Mouse (Mus musculus): Measurements from ENCODE around the gene Atp2a3. TPM values are rescaled to one million over a fixed set of nuclear protein-coding genes. Genes with fewer than 3 reads are reported as not detected.
A peak's percentile ranks its signal among the peaks of the same experiment; 100 is the strongest.

Atp2a3 gene
- polyA plus RNA-seq, 1 experiment from 2014 or later: 3.8 TPM

DNA sequence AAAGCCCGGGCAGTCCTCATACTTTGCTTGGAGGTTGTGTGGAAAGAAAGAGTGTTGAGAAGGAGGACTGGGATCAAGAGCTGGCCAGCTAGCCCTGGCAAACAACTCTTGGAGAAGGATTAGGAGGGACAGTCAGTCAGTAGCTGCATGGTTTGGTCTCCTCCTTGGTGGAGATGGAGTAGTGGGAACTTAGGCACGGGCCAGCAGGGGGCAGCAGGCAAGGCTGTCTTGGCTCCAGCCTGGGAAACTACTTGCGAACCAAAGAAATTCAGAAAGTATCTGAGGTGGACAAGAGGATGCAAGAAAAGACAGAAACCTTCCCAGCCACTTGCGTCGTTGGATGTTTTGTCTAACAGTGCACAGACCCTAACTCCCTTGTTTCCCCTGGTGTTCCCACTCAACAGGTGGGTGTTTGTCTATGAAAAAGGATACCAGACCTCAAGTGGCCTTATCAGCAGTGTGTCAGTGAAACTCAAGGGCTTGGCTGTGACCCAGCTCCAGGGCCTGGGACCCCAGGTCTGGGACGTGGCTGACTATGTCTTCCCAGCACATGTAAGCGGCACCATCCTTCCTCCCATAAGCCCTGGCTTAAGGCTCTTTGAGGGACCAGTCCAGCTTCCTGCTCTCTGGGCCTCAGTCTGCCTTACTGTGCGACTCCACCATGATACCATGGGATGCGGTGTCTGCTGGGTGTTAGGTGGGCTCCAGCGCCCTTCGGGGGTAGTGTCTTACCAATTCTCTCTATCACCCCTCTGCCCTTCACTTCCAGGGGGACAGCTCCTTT, 46.9 kb downstream of the Atp2a3 start:
- H3K36me3 ChIP-seq: no peaks in the 10 kb centered on the region
- H3K27ac ChIP-seq: no peak overlapping the region
- no peaks in the 10 kb centered on the region for H3K9me3 ChIP-seq (replicated peaks)
- H3K4me3 ChIP-seq: no peak overlapping the region
- ATAC-seq (replicated peaks; ENCODE audit: insufficient number of reproducible peaks, insufficient read depth, low FRiP score, low read depth): no peak; the same call in 1 of the 2 replicates
- peaks cover 31% of the 10 kb centered on the region for H3K4me1 ChIP-seq (replicated peaks)
- 0 out of 2 replicates have a peak overlapping the region, but pooled peaks have one; percentile 13 for H3K9ac ChIP-seq
- H3K27me3 ChIP-seq: peaks cover 21% of the 10 kb centered on the region
- 46% methylated on average over 11 of the region's 11 CpGs for WGBS
- H3K4me2 ChIP-seq: no peak overlapping the region

- peaks cover 22% of the 10 kb centered on the region for H3K27me3 ChIP-seq
- no peaks in the 10 kb centered on the region for H3K9me3 ChIP-seq (replicated peaks)
- peaks cover 31% of the 10 kb centered on the region for H3K4me1 ChIP-seq (replicated peaks)
- H3K27ac ChIP-seq: no peak overlapping the region
- H3K36me3 ChIP-seq: no peaks in the 10 kb centered on the region
- no peak overlapping the region for H3K4me2 ChIP-seq
- WGBS: 60% methylated on average over 2 of the region's 2 CpGs
- ATAC-seq (replicated peaks; ENCODE audit: insufficient number of reproducible peaks, insufficient read depth, low FRiP score, low read depth): no peak
- no peak overlapping the region for H3K4me3 ChIP-seq
- no peak overlapping the region for H3K9ac ChIP-seq
Observed at GRCm38 (mm10) chr11:73008826-73009225, 47.9 kb downstream of the Atp2a3 start.

DNA sequence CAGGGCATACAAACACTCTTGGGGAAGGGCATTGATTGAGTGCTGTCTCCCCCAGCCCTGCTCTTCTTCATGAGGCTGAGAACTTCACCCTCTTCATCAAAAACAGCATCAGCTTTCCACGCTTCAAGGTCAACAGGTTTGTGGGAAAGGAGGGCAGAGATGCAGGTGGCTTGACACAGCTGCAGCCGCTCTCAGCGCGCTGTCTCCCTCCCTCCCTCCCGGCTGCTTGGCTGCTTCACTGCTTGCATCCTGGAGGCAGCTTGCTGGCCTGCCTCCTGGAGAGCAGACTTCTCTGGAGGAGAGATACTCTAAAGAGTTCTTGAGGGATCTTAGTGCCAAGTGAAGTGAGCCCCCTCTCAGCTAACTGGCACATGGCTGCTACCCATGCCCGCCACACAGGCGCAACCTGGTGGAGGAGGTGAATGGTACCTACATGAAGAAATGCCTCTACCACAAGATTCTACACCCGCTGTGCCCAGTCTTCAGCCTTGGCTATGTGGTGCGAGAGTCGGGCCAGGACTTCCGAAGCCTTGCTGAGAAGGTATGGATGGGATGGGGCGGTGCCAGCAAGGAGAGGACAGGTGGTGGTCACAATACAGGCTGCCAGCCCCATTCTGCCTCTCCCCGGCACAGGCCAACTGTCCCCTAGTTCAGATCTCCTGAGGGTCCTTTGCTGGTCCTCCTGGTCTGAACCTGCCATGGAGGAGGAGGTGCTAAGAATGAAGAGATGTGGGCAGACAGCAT, 48.7 kb downstream of the Atp2a3 start:
- no peak overlapping the region for H3K4me2 ChIP-seq
- no peak overlapping the region for H3K27ac ChIP-seq
- H3K9me3 ChIP-seq (replicated peaks): no peaks in the 10 kb centered on the region
- no peaks in the 10 kb centered on the region for H3K36me3 ChIP-seq
- peaks cover 35% of the 10 kb centered on the region for H3K4me1 ChIP-seq (replicated peaks)
- no peak overlapping the region for H3K4me3 ChIP-seq
- no peak for ATAC-seq (replicated peaks; ENCODE audit: insufficient number of reproducible peaks, insufficient read depth, low FRiP score, low read depth)
- H3K9ac ChIP-seq: no peak overlapping the region
- 65% methylated on average over 13 of the region's 13 CpGs for WGBS
- H3K27me3 ChIP-seq: peaks cover 25% of the 10 kb centered on the region

GRCm38 (mm10) chr11:73013981-73014380, 53.0 kb downstream of the Atp2a3 start:
- Histone ChIP-seq H3K4me1 (replicated peaks) (peaks cover 23% of the 10 kb centered on the region), H3K27me3 (peaks cover 42% of the 10 kb centered on the region), H3K9me3 (replicated peaks) (no peaks in the 10 kb centered on the region), H3K36me3 (no peaks in the 10 kb centered on the region), H3K4me2 (no peak overlapping the region), H3K4me3 (no peak overlapping the region), H3K9ac (no peak overlapping the region), H3K27ac (no peak overlapping the region)
- ATAC-seq (replicated peaks; ENCODE audit: insufficient number of reproducible peaks, insufficient read depth, low FRiP score, low read depth): no peak
- WGBS: 74% methylated on average over 5 of the region's 5 CpGs

DNA sequence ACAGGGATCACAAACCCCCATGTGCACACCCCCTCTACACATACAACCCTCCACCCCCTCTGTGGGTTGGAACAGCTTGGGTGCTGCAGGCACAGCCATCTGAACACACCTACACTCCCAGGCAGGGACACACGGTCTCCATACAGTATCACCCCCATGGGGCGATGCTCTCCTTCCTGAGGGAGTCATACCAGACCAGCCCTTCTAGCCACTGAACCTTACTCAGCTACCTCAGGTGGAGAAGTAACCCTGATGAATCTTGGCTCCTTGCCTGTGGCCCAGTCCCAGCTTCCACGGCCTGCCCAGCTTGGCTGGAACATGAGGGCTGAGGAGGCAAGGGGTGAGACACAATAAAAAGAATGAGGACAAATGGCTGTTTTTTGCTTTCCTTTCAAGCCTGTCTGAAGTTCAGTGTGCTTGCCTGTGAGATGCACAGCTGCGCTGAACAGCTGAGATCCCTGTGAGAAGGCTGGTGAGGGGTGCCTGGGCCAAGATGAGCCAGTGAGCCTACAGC, 53.9 kb downstream of the Atp2a3 start:
- Histone ChIP-seq H3K27ac (no peak overlapping the region), H3K27me3 (peaks cover 41% of the 10 kb centered on the region), H3K9me3 (replicated peaks) (no peaks in the 10 kb centered on the region), H3K4me3 (no peak overlapping the region), H3K4me1 (replicated peaks) (peaks cover 32% of the 10 kb centered on the region), H3K9ac (no peak overlapping the region), H3K36me3 (no peaks in the 10 kb centered on the region), H3K4me2 (no peak overlapping the region)
- 77% methylated on average over 4 of the region's 4 CpGs for WGBS
- ATAC-seq (replicated peaks; ENCODE audit: insufficient number of reproducible peaks, insufficient read depth, low FRiP score, low read depth): no peak

- peaks cover 34% of the 10 kb centered on the region for H3K4me1 ChIP-seq (replicated peaks)
- peaks cover 42% of the 10 kb centered on the region for H3K27me3 ChIP-seq
- H3K4me3 ChIP-seq: no peak overlapping the region
- no peaks in the 10 kb centered on the region for H3K36me3 ChIP-seq
- H3K27ac ChIP-seq: no peak overlapping the region
- no peaks in the 10 kb centered on the region for H3K9me3 ChIP-seq (replicated peaks)
- no peak overlapping the region for H3K4me2 ChIP-seq
- WGBS: 60% methylated on average over 5 of the region's 5 CpGs
- ATAC-seq (replicated peaks; ENCODE audit: insufficient number of reproducible peaks, insufficient read depth, low FRiP score, low read depth): no peak
- no peak overlapping the region for H3K9ac ChIP-seq
Observed at GRCm38 (mm10) chr11:73015391-73016102, 54.6 kb downstream of the Atp2a3 start.

DNA sequence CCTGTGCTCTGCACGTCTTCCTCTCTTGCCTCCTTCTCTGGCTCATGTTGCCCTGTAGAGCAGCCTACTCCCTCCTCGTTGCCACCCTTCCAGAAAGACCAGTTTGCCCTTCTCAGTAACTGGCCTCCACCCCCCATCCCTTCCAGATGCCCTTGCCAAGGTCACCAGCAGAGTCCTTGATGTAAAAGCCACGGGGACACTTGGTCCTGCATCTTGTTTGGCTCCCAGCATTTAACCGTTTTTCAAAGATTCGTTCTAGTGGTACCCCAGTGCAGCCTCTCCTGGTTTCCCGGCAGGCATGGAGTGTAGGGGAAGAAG, 55.1 kb downstream of the Atp2a3 start:
- Histone ChIP-seq H3K4me1 (replicated peaks) (peaks cover 34% of the 10 kb centered on the region), H3K27ac (no peak overlapping the region), H3K36me3 (no peaks in the 10 kb centered on the region), H3K9ac (no peak overlapping the region), H3K9me3 (replicated peaks) (no peaks in the 10 kb centered on the region), H3K4me2 (no peak overlapping the region), H3K27me3 (peaks cover 42% of the 10 kb centered on the region), H3K4me3 (no peak overlapping the region)
- WGBS: 69% methylated on average over 6 of the region's 6 CpGs
- ATAC-seq (replicated peaks; ENCODE audit: insufficient number of reproducible peaks, insufficient read depth, low FRiP score, low read depth): no peak

GRCm38 (mm10) chr11:73018471-73019146, 57.6 kb downstream of the Atp2a3 start, which contains the start of gene Camkk1:
Camkk1 (plus strand) TSS chr11:73019008.
- H3K27ac ChIP-seq: no peak within 1 kb of the TSS
- no peaks in the 10 kb centered on the region for H3K36me3 ChIP-seq
- peaks cover 53% of the 10 kb centered on the region for H3K27me3 ChIP-seq
- H3K4me2 ChIP-seq: peak within 1 kb of the TSS; percentile 97
- no peaks in the 10 kb centered on the region for H3K9me3 ChIP-seq (replicated peaks)
- peaks cover 40% of the 10 kb centered on the region for H3K4me1 ChIP-seq (replicated peaks)
- peak; percentile 93 for ATAC-seq (replicated peaks; ENCODE audit: insufficient number of reproducible peaks, insufficient read depth, low FRiP score, low read depth)
- WGBS: under 1% methylated on average over 57 of the region's 57 CpGs
- H3K4me3 ChIP-seq: peak within 1 kb of the TSS; percentile 74
- peak within 1 kb of the TSS; percentile 64 for H3K9ac ChIP-seq

DNA sequence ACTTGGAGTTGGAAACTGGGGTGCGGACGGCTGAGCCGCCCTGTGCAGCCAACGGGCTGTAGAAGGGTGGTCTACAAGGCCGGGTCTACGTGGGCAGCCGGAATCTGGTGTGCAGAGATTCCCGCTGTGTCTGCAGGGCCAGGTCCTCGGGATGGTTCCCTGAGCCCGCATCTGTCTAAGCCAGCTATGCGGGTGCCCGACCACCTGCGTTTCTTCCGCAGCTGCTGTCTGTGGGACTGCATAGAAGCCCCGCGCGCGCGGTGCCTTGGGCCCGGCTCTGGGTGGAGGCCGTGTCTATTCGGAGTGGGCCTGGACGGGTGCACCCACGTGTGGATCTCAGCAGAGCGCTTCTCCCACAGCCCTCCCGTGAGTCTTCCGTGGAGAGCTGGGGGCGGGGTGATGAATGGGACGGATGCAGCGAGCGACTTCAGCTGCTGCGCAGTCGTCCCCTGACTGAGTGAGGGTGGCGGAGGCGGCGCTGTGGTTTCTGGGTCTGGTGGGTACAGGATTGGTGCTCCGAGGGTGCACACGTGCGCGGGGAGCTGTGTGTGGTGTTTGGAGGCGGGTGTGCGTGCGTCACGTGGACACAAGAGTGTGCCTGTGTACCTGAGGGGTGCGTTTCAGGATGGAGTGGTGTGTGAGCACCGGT, 58.3 kb downstream of the Atp2a3 start:
- peak overlapping the region; percentile 64 for H3K9ac ChIP-seq
- H3K4me1 ChIP-seq (replicated peaks): peaks cover 44% of the 10 kb centered on the region
- no peaks in the 10 kb centered on the region for H3K9me3 ChIP-seq (replicated peaks)
- peak; percentile 19; the same call in 1 of the 2 replicates for ATAC-seq (replicated peaks; ENCODE audit: insufficient number of reproducible peaks, insufficient read depth, low FRiP score, low read depth)
- H3K27ac ChIP-seq: no peak overlapping the region
- H3K36me3 ChIP-seq: no peaks in the 10 kb centered on the region
- peaks cover 50% of the 10 kb centered on the region for H3K27me3 ChIP-seq
- H3K4me2 ChIP-seq: peak overlapping the region; percentile 97
- whole genome bisulfite sequencing: 1% methylated on average over 46 of the region's 46 CpGs
- H3K4me3 ChIP-seq: peak overlapping the region; percentile 74

- WGBS: 64% methylated on average over 7 of the region's 7 CpGs
- Histone ChIP-seq H3K4me2 (no peak overlapping the region), H3K9me3 (replicated peaks) (no peaks in the 10 kb centered on the region)
Observed at GRCm38 (mm10) chr11:73020953-73021800, 60.2 kb downstream of the Atp2a3 start.

More at GRCm38 (mm10) chr11:73020953-73021800, 60.2 kb downstream of the Atp2a3 start:
- Histone ChIP-seq H3K27ac (no peak overlapping the region), H3K4me1 (replicated peaks) (peaks cover 43% of the 10 kb centered on the region), H3K9ac (no peak overlapping the region), H3K4me3 (no peak overlapping the region), H3K36me3 (no peaks in the 10 kb centered on the region), H3K27me3 (peaks cover 56% of the 10 kb centered on the region)
- ATAC-seq (replicated peaks; ENCODE audit: insufficient number of reproducible peaks, insufficient read depth, low FRiP score, low read depth): no peak

Measured in heart, embryonic 15.5 days (tissue).